Mouse (Mus musculus): Measurements from ENCODE around the gene Prr15.

Prr15 gene

GRCm38 (mm10) chr6:54333652-54334396 is 8.2 kb downstream of the Prr15 start:
- no peak overlapping the region for H3K4me3 ChIP-seq (replicated peaks; ENCODE audit: low read length)
- H3K36me3 ChIP-seq (ENCODE audit: insufficient read depth, low read length) = no peaks in the 10 kb centered on the region
- no peak for TF ChIP-seq CTCF (conservative IDR thresholded peaks at IDR 0.05; ENCODE audit: low read length)
- TF ChIP-seq NANOG (IDR thresholded peaks at IDR 0.05; ENCODE audit: borderline replicate concordance, low read length) = no peak
- TF ChIP-seq POU5F1 (IDR thresholded peaks at IDR 0.05; ENCODE audit: borderline replicate concordance, low read length) = no peak
- peaks cover 6% of the 10 kb centered on the region for H3K4me1 ChIP-seq (replicated peaks; ENCODE audit: low read depth, low read length)
- H3K9me3 ChIP-seq (ENCODE audit: low read length) = no peaks in the 10 kb centered on the region
- peaks cover 17% of the 10 kb centered on the region for H3K27me3 ChIP-seq (ENCODE audit: insufficient read depth, low read length)

GRCm38 (mm10) chr6:54337321-54337720 is 11.7 kb downstream of the Prr15 start:
- H3K4me3 ChIP-seq (replicated peaks; ENCODE audit: low read length) = no peak overlapping the region
- H3K27me3 ChIP-seq (ENCODE audit: insufficient read depth, low read length) = 0 out of 2 replicates have a peak, but pooled peaks cover 3% of the 10 kb centered on the region
- H3K36me3 ChIP-seq (ENCODE audit: insufficient read depth, low read length) = no peaks in the 10 kb centered on the region
- no peaks in the 10 kb centered on the region for H3K4me1 ChIP-seq (replicated peaks; ENCODE audit: low read depth, low read length)
- no peaks in the 10 kb centered on the region for H3K9me3 ChIP-seq (ENCODE audit: low read length)
- TF ChIP-seq NANOG (IDR thresholded peaks at IDR 0.05; ENCODE audit: borderline replicate concordance, low read length) (no peak), POU5F1 (IDR thresholded peaks at IDR 0.05; ENCODE audit: borderline replicate concordance, low read length) (no peak), CTCF (conservative IDR thresholded peaks at IDR 0.05; ENCODE audit: low read length) (no peak)

- TF ChIP-seq NANOG (IDR thresholded peaks at IDR 0.05; ENCODE audit: borderline replicate concordance, low read length) = no peak
- TF ChIP-seq POU5F1 (IDR thresholded peaks at IDR 0.05; ENCODE audit: borderline replicate concordance, low read length) = no peak
- H3K4me1 ChIP-seq (replicated peaks; ENCODE audit: low read depth, low read length) = no peaks in the 10 kb centered on the region
- no peak overlapping the region for H3K4me3 ChIP-seq (replicated peaks; ENCODE audit: low read length)
- H3K36me3 ChIP-seq (ENCODE audit: insufficient read depth, low read length) = no peaks in the 10 kb centered on the region
- no peaks in the 10 kb centered on the region for H3K9me3 ChIP-seq (ENCODE audit: low read length)
- no peaks in the 10 kb centered on the region for H3K27me3 ChIP-seq (ENCODE audit: insufficient read depth, low read length)
Measured at GRCm38 (mm10) chr6:54341133-54341532, 15.5 kb downstream of the Prr15 start.

- Histone ChIP-seq H3K9me3 (ENCODE audit: low read length) (no peaks in the 10 kb centered on the region), H3K4me1 (replicated peaks; ENCODE audit: low read depth, low read length) (no peaks in the 10 kb centered on the region), H3K36me3 (ENCODE audit: insufficient read depth, low read length) (no peaks in the 10 kb centered on the region), H3K27me3 (ENCODE audit: insufficient read depth, low read length) (no peaks in the 10 kb centered on the region), H3K4me3 (replicated peaks; ENCODE audit: low read length) (no peak overlapping the region)
- TF ChIP-seq NANOG (IDR thresholded peaks at IDR 0.05; ENCODE audit: borderline replicate concordance, low read length) = no peak
- no peak for TF ChIP-seq POU5F1 (IDR thresholded peaks at IDR 0.05; ENCODE audit: borderline replicate concordance, low read length)
- no peak for TF ChIP-seq CTCF (conservative IDR thresholded peaks at IDR 0.05; ENCODE audit: low read length)
Measured at GRCm38 (mm10) chr6:54342223-54342622, 16.6 kb downstream of the Prr15 start.

- Histone ChIP-seq H3K4me3 (replicated peaks; ENCODE audit: low read length) (no peak overlapping the region), H3K27me3 (ENCODE audit: insufficient read depth, low read length) (no peaks in the 10 kb centered on the region)
Measured at GRCm38 (mm10) chr6:54351860-54352259, 26.2 kb downstream of the Prr15 start.

GRCm38 (mm10) chr6:54352931-54353690 is 27.5 kb downstream of the Prr15 start:
- Histone ChIP-seq H3K36me3 (ENCODE audit: insufficient read depth, low read length) (no peaks in the 10 kb centered on the region), H3K4me3 (replicated peaks; ENCODE audit: low read length) (no peak overlapping the region), H3K9me3 (ENCODE audit: low read length) (no peaks in the 10 kb centered on the region), H3K27me3 (ENCODE audit: insufficient read depth, low read length) (no peaks in the 10 kb centered on the region), H3K4me1 (replicated peaks; ENCODE audit: low read depth, low read length) (no peaks in the 10 kb centered on the region)
- TF ChIP-seq CTCF (conservative IDR thresholded peaks at IDR 0.05; ENCODE audit: low read length) (no peak), POU5F1 (IDR thresholded peaks at IDR 0.05; ENCODE audit: borderline replicate concordance, low read length) (no peak), NANOG (IDR thresholded peaks at IDR 0.05; ENCODE audit: borderline replicate concordance, low read length) (no peak)

More at GRCm38 (mm10) chr6:54351860-54352259, 26.2 kb downstream of the Prr15 start:
- H3K4me1 ChIP-seq (replicated peaks; ENCODE audit: low read depth, low read length) = no peaks in the 10 kb centered on the region
- no peaks in the 10 kb centered on the region for H3K9me3 ChIP-seq (ENCODE audit: low read length)
- no peak for TF ChIP-seq NANOG (IDR thresholded peaks at IDR 0.05; ENCODE audit: borderline replicate concordance, low read length)
- no peak for TF ChIP-seq POU5F1 (IDR thresholded peaks at IDR 0.05; ENCODE audit: borderline replicate concordance, low read length)
- TF ChIP-seq CTCF (conservative IDR thresholded peaks at IDR 0.05; ENCODE audit: low read length) = no peak
- H3K36me3 ChIP-seq (ENCODE audit: insufficient read depth, low read length) = no peaks in the 10 kb centered on the region

- TF ChIP-seq NANOG (IDR thresholded peaks at IDR 0.05; ENCODE audit: borderline replicate concordance, low read length) = no peak
- TF ChIP-seq CTCF (conservative IDR thresholded peaks at IDR 0.05; ENCODE audit: low read length) = no peak
- no peak for TF ChIP-seq POU5F1 (IDR thresholded peaks at IDR 0.05; ENCODE audit: borderline replicate concordance, low read length)
- H3K27me3 ChIP-seq (ENCODE audit: insufficient read depth, low read length) = no peaks in the 10 kb centered on the region
- H3K36me3 ChIP-seq (ENCODE audit: insufficient read depth, low read length) = no peaks in the 10 kb centered on the region
- no peak overlapping the region for H3K4me3 ChIP-seq (replicated peaks; ENCODE audit: low read length)
- no peaks in the 10 kb centered on the region for H3K4me1 ChIP-seq (replicated peaks; ENCODE audit: low read depth, low read length)
- no peaks in the 10 kb centered on the region for H3K9me3 ChIP-seq (ENCODE audit: low read length)
Measured at GRCm38 (mm10) chr6:54353698-54354097, 28.1 kb downstream of the Prr15 start.

- Histone ChIP-seq H3K9me3 (ENCODE audit: low read length) (no peaks in the 10 kb centered on the region), H3K36me3 (ENCODE audit: insufficient read depth, low read length) (no peaks in the 10 kb centered on the region), H3K4me3 (replicated peaks; ENCODE audit: low read length) (no peak overlapping the region), H3K4me1 (replicated peaks; ENCODE audit: low read depth, low read length) (no peaks in the 10 kb centered on the region), H3K27me3 (ENCODE audit: insufficient read depth, low read length) (no peaks in the 10 kb centered on the region)
- TF ChIP-seq CTCF (conservative IDR thresholded peaks at IDR 0.05; ENCODE audit: low read length) = no peak
- no peak for TF ChIP-seq NANOG (IDR thresholded peaks at IDR 0.05; ENCODE audit: borderline replicate concordance, low read length)
- TF ChIP-seq POU5F1 (IDR thresholded peaks at IDR 0.05; ENCODE audit: borderline replicate concordance, low read length) = no peak
Measured at GRCm38 (mm10) chr6:54355626-54356025, 30.0 kb downstream of the Prr15 start.
